Mouse (Mus musculus) midbrain, embryonic 13.5 days (tissue): ENCODE measurements around the gene Ggt1. TPM values are rescaled to one million over a fixed set of nuclear protein-coding genes. Genes with fewer than 3 reads are reported as not detected.
"Not testable (repeated sequence)": the region's sequence is repeated elsewhere in the genome, so short reads cannot be mapped to it uniquely, and the experiment has no call there.

Experiments
- ATAC-seq: fragments of 200-750 bp; cut with Nextera tagmentation; 2 replicates; pipeline ENCODE4 v1.8.0; 2017; ENCODE audit warnings: mild to moderate bottlenecking, moderate TSS enrichment, moderate library complexity
- H3K27ac ChIP-seq: fragments of 300-500 bp; sonication (generic); 2 replicates; pipeline ENCODE4 v1.5.1; 2015; ENCODE audit warnings: inconsistent platforms, mild to moderate bottlenecking, moderate library complexity
- H3K27me3 ChIP-seq: fragments of 300-500 bp; sonication (generic); 2 replicates; pipeline ENCODE4 v1.6.1; 2015; ENCODE audit warnings: mild to moderate bottlenecking, inconsistent platforms
- H3K36me3 ChIP-seq: fragments of 300-500 bp; sonication (generic); 2 replicates; pipeline ENCODE4 v1.6.1; 2015; ENCODE audit warnings: mild to moderate bottlenecking, inconsistent platforms
- H3K4me1 ChIP-seq: fragments of 300-500 bp; sonication (generic); replicated peaks from 2 replicates; pipeline ENCODE4 v1.6.1; 2015; ENCODE audit warnings: inconsistent platforms
- H3K4me2 ChIP-seq: fragments of 300-500 bp; sonication (generic); replicated peaks from 2 replicates; pipeline ENCODE4 v1.6.1; 2015; ENCODE audit warnings: moderate library complexity, mild to moderate bottlenecking, inconsistent platforms
- H3K4me3 ChIP-seq: fragments of 300-500 bp; sonication (generic); replicated peaks from 2 replicates; pipeline ENCODE4 v1.5.1; 2015; ENCODE audit warnings: mild to moderate bottlenecking, inconsistent platforms
- H3K9ac ChIP-seq: fragments of 300-500 bp; sonication (generic); replicated peaks from 2 replicates; pipeline ENCODE4 v1.6.1; 2015; ENCODE audit warnings: mild to moderate bottlenecking, inconsistent platforms
- H3K9me3 ChIP-seq: fragments of 300-500 bp; sonication (generic); 2 replicates; pipeline ENCODE4 v1.6.1; 2016; ENCODE audit warnings: mild to moderate bottlenecking, inconsistent platforms
- WGBS: fragments of 180-500 bp; shearing (Covaris S2); methylation state at CpG from one replicate; pipeline ENCODE4 v1.1.7; 2015; 5-methylcytosine and 5-hydroxymethylcytosine counted together
- polyA plus RNA-seq: library from polyadenylated mRNA; unstranded; fragments of >200 nt; fragmentation: Nextera tagmentation; extraction: Ambion mirVana; gene quantifications from 2 replicates; pipeline ENCODE4 v1.2.1, GENCODE M21; 2015

Ggt1 gene
- polyA plus RNA-seq, 1 experiment from 2014 or later = 0.94 TPM

DNA sequence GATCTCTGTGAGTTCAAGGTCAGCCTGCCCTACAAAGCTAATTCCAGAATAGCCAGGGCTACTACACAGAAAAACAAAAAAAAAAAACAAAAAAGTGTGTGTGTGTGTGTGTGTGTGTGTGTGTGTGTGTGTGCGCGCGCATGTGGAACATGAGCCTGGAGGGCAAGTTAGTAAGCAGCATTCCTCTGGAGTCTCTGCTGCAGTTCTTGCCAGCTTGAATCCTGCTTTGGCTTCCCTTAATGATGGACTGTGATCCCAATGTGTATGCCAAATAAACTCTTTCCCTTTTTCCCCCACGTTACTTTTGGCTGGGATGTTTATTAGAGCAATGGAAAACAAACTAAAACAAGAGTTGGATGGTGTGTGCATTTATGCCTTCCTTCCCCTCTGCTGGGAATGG lies 39.8 kb upstream of the Ggt1 start:
- H3K27ac ChIP-seq = no peak overlapping the region
- no peak overlapping the region for H3K4me3 ChIP-seq
- no peak for ATAC-seq
- no peak overlapping the region for H3K9ac ChIP-seq
- H3K9me3 ChIP-seq = no peaks in the 10 kb centered on the region
- H3K4me1 ChIP-seq = peaks cover 16% of the 10 kb centered on the region
- H3K36me3 ChIP-seq = peaks cover 59% of the 10 kb centered on the region
- H3K4me2 ChIP-seq = no peak overlapping the region
- WGBS = 98% methylated on average over 4 of the region's 4 CpGs
- no peaks in the 10 kb centered on the region for H3K27me3 ChIP-seq

DNA sequence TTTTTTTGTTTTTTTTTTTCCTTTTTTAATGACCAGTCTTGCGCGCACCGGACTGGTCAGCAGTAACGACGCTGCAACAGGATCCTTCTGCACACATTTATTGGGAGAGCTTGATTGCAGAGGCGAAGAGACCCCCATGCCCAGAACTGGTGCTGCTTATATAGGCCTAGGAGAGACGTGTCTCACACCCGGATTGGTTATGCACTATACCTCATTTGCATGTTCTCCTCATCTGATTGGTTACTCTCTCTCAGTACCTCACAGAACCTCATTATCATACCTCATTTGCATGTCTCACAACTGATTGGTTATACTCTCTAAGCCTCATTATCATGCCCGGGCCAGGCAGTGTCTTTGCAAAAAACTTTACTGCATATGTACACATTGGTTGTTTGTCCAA lies 36.0 kb upstream of the Ggt1 start:
- ATAC-seq, H3K4me1 ChIP-seq, H3K9me3 ChIP-seq, H3K27ac ChIP-seq, H3K9ac ChIP-seq, H3K4me2 ChIP-seq, H3K4me3 ChIP-seq, H3K27me3 ChIP-seq: not testable (repeated sequence)
- peaks cover 56% of the 10 kb centered on the region for H3K36me3 ChIP-seq
- 91% methylated on average over 9 of the region's 9 CpGs for WGBS

DNA sequence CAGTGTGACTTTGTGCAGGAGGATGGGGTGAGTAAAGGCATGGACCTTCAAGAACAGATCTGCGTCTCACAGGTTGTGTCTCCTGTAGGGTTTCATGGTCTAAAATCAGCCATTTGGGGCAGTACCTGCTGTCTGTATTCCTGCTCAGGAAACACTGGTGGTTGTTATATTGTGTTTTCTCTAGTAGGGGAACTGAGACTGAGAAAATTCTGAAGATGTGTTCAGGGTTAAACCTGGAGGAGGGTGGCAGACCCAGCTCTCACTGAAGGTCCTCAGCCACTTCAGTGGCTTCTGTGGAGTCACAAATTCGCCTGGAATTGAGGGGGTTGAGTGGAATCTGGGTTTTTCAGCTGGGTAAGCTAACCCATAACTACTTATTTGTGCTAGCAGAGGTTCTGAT lies 31.1 kb upstream of the Ggt1 start:
- no peak overlapping the region for H3K4me2 ChIP-seq
- no peaks in the 10 kb centered on the region for H3K9me3 ChIP-seq
- H3K36me3 ChIP-seq = peaks cover 50% of the 10 kb centered on the region
- no peaks in the 10 kb centered on the region for H3K27me3 ChIP-seq
- WGBS = 85% methylated on average over 2 of the region's 2 CpGs
- H3K27ac ChIP-seq = no peak overlapping the region
- no peak for ATAC-seq
- no peaks in the 10 kb centered on the region for H3K4me1 ChIP-seq
- no peak overlapping the region for H3K4me3 ChIP-seq
- H3K9ac ChIP-seq = no peak overlapping the region

DNA sequence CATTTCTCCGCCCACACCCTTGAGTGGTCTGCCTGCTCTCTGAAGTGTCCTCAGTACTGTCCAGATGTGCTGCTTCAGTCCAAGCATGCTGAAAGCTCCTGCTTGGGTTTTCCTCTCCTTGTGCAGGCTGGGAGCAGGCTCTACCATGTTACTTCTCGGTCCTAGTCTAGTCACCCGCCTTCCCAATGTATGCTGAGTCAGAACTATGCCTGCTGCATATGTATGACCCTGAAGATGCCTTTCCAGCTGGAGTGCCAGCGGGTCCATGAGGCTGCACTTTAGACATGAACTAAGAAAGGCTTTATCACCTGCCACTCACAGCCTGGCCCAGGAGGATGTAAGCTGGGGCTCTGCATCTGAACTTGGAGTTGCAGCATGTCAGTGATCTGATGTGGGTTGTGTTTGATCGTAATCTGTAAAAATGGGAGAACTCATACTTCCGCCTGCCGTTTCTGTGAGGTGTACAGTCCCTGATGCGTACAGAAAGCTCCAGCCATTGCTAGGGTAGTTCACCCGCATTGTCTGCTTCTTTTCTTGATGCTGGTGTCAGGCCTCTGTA lies 29.8 kb upstream of the Ggt1 start:
- ATAC-seq = no peak
- no peaks in the 10 kb centered on the region for H3K27me3 ChIP-seq
- no peaks in the 10 kb centered on the region for H3K4me1 ChIP-seq
- WGBS = 81% methylated on average over 9 of the region's 9 CpGs
- H3K9ac ChIP-seq = no peak overlapping the region
- H3K4me3 ChIP-seq = no peak overlapping the region
- H3K36me3 ChIP-seq = peaks cover 54% of the 10 kb centered on the region
- H3K4me2 ChIP-seq = no peak overlapping the region
- no peaks in the 10 kb centered on the region for H3K9me3 ChIP-seq
- H3K27ac ChIP-seq = no peak overlapping the region

DNA sequence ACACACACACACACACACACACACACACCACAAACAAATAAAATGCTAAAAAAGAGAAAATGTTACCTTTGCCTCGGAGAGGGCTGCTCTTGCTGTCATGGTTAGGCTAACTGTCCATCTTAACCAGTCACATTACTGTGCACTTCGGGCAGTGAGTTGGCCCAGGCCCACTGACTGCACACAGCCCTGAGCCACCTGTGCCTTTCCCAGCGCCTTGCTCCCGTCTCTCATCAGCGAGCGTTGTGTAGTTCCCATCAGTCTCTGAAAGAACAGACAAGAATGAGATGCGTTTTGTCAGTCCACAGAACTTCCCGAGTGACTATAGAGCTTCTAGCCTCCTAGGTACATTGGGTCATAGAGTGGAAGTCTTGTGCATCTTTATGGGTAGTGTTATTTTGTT lies 27.2 kb upstream of the Ggt1 start:
- peaks cover 53% of the 10 kb centered on the region for H3K36me3 ChIP-seq
- no peaks in the 10 kb centered on the region for H3K4me1 ChIP-seq
- no peak overlapping the region for H3K4me3 ChIP-seq
- H3K9me3 ChIP-seq = no peaks in the 10 kb centered on the region
- ATAC-seq = no peak
- 93% methylated on average over 8 of the region's 8 CpGs for WGBS
- no peaks in the 10 kb centered on the region for H3K27me3 ChIP-seq
- no peak overlapping the region for H3K27ac ChIP-seq
- H3K9ac ChIP-seq = no peak overlapping the region
- no peak overlapping the region for H3K4me2 ChIP-seq

DNA sequence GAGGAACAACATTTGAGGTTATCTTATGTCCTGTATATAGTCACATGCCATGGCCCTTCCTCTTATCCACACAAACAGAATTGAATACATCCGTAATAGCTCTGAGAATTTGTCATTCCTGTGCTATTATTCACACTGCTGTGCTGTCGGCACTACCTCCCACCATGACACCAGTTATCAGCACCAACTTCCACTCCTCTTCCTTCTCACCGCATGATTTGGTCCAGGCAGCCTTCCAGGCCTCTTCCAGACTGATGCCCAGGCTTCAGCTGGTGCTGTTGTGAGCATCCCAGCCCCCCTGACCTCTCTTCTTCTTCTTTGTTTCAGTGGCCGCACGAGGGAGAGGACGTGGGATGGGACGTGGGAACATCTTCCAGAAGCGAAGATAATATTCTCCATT lies 26.5 kb upstream of the Ggt1 start:
- Histone ChIP-seq H3K4me1 (no peaks in the 10 kb centered on the region), H3K9me3 (no peaks in the 10 kb centered on the region), H3K4me3 (no peak overlapping the region), H3K9ac (no peak overlapping the region), H3K27ac (no peak overlapping the region), H3K36me3 (peaks cover 53% of the 10 kb centered on the region), H3K4me2 (no peak overlapping the region), H3K27me3 (no peaks in the 10 kb centered on the region)
- 91% methylated on average over 8 of the region's 8 CpGs for WGBS
- no peak for ATAC-seq

DNA sequence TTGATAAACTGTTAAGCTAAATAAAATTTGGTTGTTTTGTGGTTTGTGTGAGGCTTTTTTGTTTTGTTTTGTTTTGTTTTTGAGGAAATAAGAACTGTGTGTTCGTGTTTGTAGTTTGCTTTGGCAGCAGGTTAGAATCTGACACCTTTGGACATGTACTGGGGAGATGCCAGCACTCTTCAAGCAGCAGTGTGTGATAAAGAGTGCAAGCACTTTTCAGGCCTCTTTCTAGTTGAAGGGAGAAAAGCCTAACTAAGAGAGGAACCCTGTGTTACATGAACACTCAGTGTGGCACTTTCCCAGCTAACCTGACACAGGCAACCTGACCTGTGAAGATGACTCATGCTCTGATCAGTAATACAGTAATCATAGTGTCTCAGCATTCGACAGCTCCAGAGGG lies 26.0 kb upstream of the Ggt1 start:
- WGBS = 93% methylated on average over 2 of the region's 2 CpGs
- ATAC-seq = no peak
- Histone ChIP-seq H3K27ac (no peak overlapping the region), H3K4me3 (no peak overlapping the region), H3K36me3 (peaks cover 53% of the 10 kb centered on the region), H3K9ac (no peak overlapping the region), H3K27me3 (no peaks in the 10 kb centered on the region), H3K4me1 (no peaks in the 10 kb centered on the region), H3K4me2 (no peak overlapping the region), H3K9me3 (no peaks in the 10 kb centered on the region)

DNA sequence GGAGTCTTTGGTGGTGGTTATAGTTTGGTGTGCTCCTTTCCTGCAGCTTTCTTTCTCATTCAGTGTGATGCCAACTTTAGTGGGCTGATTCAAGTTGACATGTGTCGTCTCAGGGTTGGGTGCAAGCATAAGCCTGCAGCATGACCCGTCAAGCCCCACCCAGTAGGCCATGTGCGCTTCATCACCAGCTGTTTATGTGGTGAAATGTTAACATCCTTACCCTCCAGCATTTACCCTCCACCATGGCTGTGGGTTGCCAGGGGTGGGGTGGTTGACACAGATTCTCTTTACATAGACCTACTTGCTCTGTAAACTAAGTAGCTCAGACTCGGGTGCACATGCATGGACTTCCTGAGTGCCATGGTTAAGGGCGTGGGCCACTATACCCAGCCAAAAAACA lies 25.3 kb upstream of the Ggt1 start:
- H3K27me3 ChIP-seq = no peaks in the 10 kb centered on the region
- H3K9me3 ChIP-seq = no peaks in the 10 kb centered on the region
- ATAC-seq = no peak
- no peak overlapping the region for H3K4me2 ChIP-seq
- no peak overlapping the region for H3K9ac ChIP-seq
- H3K27ac ChIP-seq = no peak overlapping the region
- peaks cover 53% of the 10 kb centered on the region for H3K36me3 ChIP-seq
- no peak overlapping the region for H3K4me3 ChIP-seq
- 94% methylated on average over 5 of the region's 5 CpGs for WGBS
- H3K4me1 ChIP-seq = no peaks in the 10 kb centered on the region

DNA sequence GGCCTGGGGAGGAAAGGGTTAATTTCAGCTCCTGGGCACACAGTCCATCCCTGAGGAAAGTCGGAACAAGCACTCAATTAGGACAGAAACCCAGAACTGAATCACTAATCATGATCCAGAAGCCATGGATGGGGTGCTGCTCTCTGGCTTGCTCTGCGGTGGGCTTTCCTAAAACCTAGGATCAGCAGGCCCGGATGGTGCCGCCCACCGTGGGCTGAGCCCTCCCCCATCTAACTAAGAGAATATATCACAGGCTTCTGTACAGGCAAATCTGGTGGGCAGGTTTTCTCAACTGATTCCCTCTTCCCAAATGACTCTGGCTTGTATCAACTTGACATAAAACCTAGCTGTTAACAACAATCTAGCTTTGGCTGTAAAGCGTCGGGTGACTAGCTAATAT lies 13.5 kb upstream of the Ggt1 start:
- ATAC-seq = no peak
- peaks cover 4% of the 10 kb centered on the region for H3K36me3 ChIP-seq
- H3K4me2 ChIP-seq = no peak overlapping the region
- 78% methylated on average over 7 of the region's 7 CpGs for WGBS
- no peak overlapping the region for H3K4me3 ChIP-seq
- no peaks in the 10 kb centered on the region for H3K9me3 ChIP-seq
- no peak overlapping the region for H3K9ac ChIP-seq
- no peaks in the 10 kb centered on the region for H3K4me1 ChIP-seq
- no peaks in the 10 kb centered on the region for H3K27me3 ChIP-seq
- no peak overlapping the region for H3K27ac ChIP-seq

DNA sequence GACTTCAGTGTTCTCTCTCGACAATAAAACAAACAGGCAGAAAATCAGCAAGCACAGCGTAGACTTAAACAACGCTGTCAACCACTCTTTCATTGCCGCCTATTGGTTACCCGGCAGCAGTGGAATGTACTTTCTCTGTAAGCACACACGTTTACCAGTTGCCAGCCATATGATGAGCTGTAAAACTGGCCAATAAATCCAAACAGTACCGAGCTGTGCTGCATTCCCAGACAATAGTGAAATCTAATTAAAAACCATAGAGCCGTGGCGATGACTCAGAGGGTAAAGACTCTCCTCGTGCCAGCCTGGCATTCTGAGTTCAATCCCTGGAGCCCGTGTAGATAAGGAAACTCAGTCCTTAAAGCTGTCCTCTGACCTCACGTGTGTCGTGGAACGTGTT lies 12.9 kb upstream of the Ggt1 start:
- Histone ChIP-seq H3K9me3 (no peaks in the 10 kb centered on the region), H3K27ac (no peak overlapping the region), H3K4me1 (no peaks in the 10 kb centered on the region), H3K4me2 (no peak overlapping the region), H3K9ac (no peak overlapping the region), H3K4me3 (no peak overlapping the region), H3K36me3 (peaks cover 10% of the 10 kb centered on the region), H3K27me3 (no peaks in the 10 kb centered on the region)
- ATAC-seq = no peak
- WGBS = 73% methylated on average over 14 of the region's 14 CpGs

DNA sequence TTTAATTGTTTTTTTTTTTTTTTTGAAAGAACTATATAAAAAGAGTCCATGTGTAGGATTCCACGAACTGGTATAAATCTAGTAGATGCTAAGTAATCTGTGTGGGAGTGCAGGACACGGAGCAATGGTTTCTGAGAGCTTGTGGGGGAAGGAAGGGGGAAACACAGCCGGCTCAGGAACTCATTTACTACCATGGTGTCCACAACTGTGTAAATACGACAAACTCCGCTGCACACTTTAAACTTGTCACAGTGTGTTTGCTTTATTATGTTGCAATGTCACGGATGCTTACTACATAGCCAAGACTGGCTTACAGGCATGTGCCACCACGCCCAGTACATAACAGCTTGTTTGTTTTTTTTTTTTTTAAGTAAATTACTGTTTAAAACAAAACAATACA lies 11.5 kb upstream of the Ggt1 start:
- no peaks in the 10 kb centered on the region for H3K4me1 ChIP-seq
- no peak overlapping the region for H3K9ac ChIP-seq
- WGBS = 80% methylated on average over 7 of the region's 7 CpGs
- peaks cover 18% of the 10 kb centered on the region for H3K36me3 ChIP-seq
- no peak overlapping the region for H3K27ac ChIP-seq
- no peaks in the 10 kb centered on the region for H3K9me3 ChIP-seq
- no peaks in the 10 kb centered on the region for H3K27me3 ChIP-seq
- H3K4me3 ChIP-seq = no peak overlapping the region
- no peak for ATAC-seq
- H3K4me2 ChIP-seq = no peak overlapping the region

DNA sequence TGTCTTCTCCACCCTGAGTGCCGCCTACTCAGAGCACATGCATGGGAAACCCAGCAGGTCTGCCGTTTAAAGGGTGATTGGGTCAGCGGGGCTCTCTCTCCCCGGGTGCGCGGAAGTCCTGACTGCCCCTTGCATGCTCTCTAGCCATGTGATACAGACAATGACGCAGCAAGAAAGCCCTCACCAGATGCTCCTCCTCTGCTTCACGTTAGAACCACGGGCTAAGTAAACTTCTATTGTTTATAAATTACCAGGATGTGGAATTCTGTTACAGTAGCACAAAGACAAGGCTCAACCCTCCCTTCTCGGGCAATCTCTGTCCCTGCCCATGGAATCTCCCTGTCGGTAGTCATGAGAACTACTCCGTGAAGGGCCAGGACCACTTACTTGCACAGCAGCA lies 10.2 kb upstream of the Ggt1 start:
- Histone ChIP-seq H3K4me1 (peaks cover 6% of the 10 kb centered on the region), H3K27ac (no peak overlapping the region), H3K9ac (no peak overlapping the region), H3K9me3 (no peaks in the 10 kb centered on the region), H3K4me2 (no peak overlapping the region), H3K36me3 (peaks cover 27% of the 10 kb centered on the region), H3K4me3 (no peak overlapping the region), H3K27me3 (no peaks in the 10 kb centered on the region)
- no peak for ATAC-seq
- WGBS = 60% methylated on average over 12 of the region's 12 CpGs

DNA sequence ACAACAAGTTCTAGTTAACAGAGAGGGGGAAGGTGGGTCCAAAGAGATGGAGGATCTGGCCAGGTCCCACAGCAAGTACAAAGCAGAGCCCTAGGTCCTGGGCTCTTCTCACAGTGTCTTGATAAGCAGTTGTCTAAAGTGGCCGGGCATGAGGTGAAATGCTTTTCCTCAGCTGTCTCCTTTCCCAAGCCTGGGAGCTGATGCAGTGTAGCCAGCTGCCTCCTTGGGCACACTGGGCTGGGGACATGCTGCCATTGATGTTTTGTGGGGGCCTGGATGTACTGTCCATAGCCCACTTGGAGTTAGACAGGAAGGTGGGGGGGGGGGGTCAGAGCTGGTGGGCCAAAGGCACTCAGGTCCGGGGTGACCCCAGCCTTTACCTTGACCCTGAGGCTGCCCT lies 9.3 kb upstream of the Ggt1 start:
- ATAC-seq = no peak
- Histone ChIP-seq H3K27me3 (no peaks in the 10 kb centered on the region), H3K36me3 (peaks cover 35% of the 10 kb centered on the region), H3K4me2 (no peak overlapping the region), H3K4me3 (no peak overlapping the region), H3K9me3 (no peaks in the 10 kb centered on the region), H3K27ac (no peak overlapping the region), H3K4me1 (peaks cover 15% of the 10 kb centered on the region), H3K9ac (no peak overlapping the region)
- WGBS = 75% methylated on average over 2 of the region's 2 CpGs
